Comparison of ENCODE assay signal across 11 mouse cellular contexts in the genomic region with DNA sequence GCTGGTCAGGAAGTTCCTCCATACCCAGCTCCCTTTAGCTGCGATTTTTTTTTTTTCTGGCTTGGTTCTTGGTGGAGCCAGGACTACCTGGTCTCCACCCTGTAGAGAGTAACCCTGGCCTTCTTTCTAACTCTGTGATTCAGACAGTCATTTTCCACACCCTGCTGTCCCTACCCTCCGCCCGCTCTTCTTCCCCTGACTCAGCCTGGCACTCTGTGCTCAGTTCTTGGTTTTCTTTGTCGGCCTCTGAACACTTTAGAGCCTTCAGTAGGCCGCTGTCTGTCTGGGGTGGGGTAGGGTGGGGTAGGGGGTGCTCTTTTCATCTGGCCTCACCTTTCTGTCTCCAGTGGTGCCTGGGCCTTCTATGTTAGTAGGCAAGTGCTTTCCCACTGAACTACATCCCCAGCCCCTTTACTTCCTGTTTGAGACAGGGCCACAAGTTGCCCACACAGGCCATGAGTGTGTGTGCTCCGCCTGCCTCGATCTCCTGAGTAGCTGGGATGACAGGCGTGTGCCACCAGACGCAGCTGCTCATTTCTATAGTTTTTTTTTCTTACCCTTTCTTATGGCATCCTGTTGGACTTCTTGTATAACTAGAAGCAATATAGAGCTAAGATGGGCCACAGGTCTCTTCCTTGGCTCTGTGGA. TPM values are rescaled to one million over a fixed set of nuclear protein-coding genes. Genes with fewer than 3 reads are reported as not detected.
DNase-seq lines count a peak whose midpoint lies in the region; ATAC-seq and TF ChIP-seq lines count a peak whose summit lies in the region.
"Had no signal": no experiment of that assay in that cellular context is flagged by ENCODE, and none has a peak within 500 bp of the region (broad histone marks: within the 10 kb centered on the region; RNA-seq: fewer than 3 reads in every experiment).

No protein-coding gene starts in this region.

- no peak overlapping the region for H3K4me3 ChIP-seq in kidney, embryonic 16.5 days (ENCODE audit: low read length)
- no peak overlapping the region for H3K4me3 ChIP-seq in ES-Bruce4 (ENCODE audit: low read depth, low read length)
- H3K4me3 ChIP-seq in olfactory bulb, adult 2 months (ENCODE audit: insufficient read depth, low read depth, low read length) = no peak overlapping the region

- no peaks in the 10 kb centered on the region for H3K9me3 ChIP-seq in kidney, embryonic 16.5 days (ENCODE audit: low read length)
- H3K9me3 ChIP-seq in ES-Bruce4 (replicated peaks; ENCODE audit: control insufficient read depth, insufficient read depth, low read length, poor library complexity, severe bottlenecking) = no peaks in the 10 kb centered on the region

- WGBS in kidney, embryonic 16.5 days = 73% methylated on average over 9 of the region's 9 CpGs
- 42% methylated on average over 9 of the region's 9 CpGs for WGBS in olfactory bulb, adult 2 months

- no peak for TF ChIP-seq EP300 in ES-Bruce4 (IDR thresholded peaks at IDR 0.05; ENCODE audit: insufficient read depth, low read depth, low read length)

- no peak for DNase-seq in kidney, adult 8-10 months
- no peak for DNase-seq in left cerebral cortex, adult 18-20 months (ENCODE audit: low spot score in 2 of 2)
- DNase-seq in ovary, postnatal 10 days (ENCODE audit: low spot score) = no peak
- DNase-seq in cerebellum, postnatal 4 days (ENCODE audit: low spot score in 2 of 2) = no peak

- H3K9ac ChIP-seq in kidney, embryonic 16.5 days (replicated peaks; ENCODE audit: low read length) = no peak overlapping the region
- no peak overlapping the region for H3K9ac ChIP-seq in ES-Bruce4 (ENCODE audit: low read depth, poor library complexity, severe bottlenecking)
- H3K9ac ChIP-seq: liver, embryonic 14.5 days had no signal

- H3K27ac ChIP-seq in kidney, embryonic 16.5 days (ENCODE audit: low read length) = no peak overlapping the region
- peak overlapping the region; percentile 12; the same call in 1 of the 2 replicates for H3K27ac ChIP-seq in ES-Bruce4 (ENCODE audit: insufficient read depth, low read length)
- peak overlapping the region; percentile 60 for H3K27ac ChIP-seq in olfactory bulb, adult 2 months (ENCODE audit: insufficient read depth, low read depth, low read length)
- H3K27ac ChIP-seq: liver, embryonic 14.5 days had no signal

- H3K27me3 ChIP-seq in kidney, embryonic 16.5 days (ENCODE audit: insufficient read depth, low read length) = no peaks in the 10 kb centered on the region
- H3K27me3 ChIP-seq in ES-Bruce4 (ENCODE audit: control insufficient read depth, insufficient read depth, low read length, poor library complexity, severe bottlenecking) = no peaks in the 10 kb centered on the region

- H3K4me2 ChIP-seq in kidney, embryonic 16.5 days (replicated peaks; ENCODE audit: low read depth, low read length) = no peak overlapping the region

- no peak for TF ChIP-seq CTCF in ES-Bruce4 (IDR thresholded peaks at IDR 0.05; ENCODE audit: low read depth, low read length)
- TF ChIP-seq CTCF in olfactory bulb, adult 2 months (IDR thresholded peaks at IDR 0.05; ENCODE audit: insufficient read depth, low read depth, low read length) = no peak

- no peak for TF ChIP-seq POLR2A in ES-Bruce4 (IDR thresholded peaks at IDR 0.05; ENCODE audit: insufficient read depth, low read length)
- no peak for TF ChIP-seq POLR2A in olfactory bulb, adult 2 months (IDR thresholded peaks at IDR 0.05; ENCODE audit: insufficient read depth, low read depth, low read length)

- ATAC-seq in kidney, embryonic 16.5 days (ENCODE audit: low FRiP score, low TSS enrichment) = peak; percentile 18; the same call in 1 of the 2 replicates
- peak; percentile 43 to 44; a peak in 2 of 4 replicates for ATAC-seq in hematopoietic stem cell, adult 5-6 weeks (replicated peaks in 1 of 2; ENCODE audit: insufficient read depth in 1 of 2, low FRiP score in 2 of 2, low TSS enrichment in 1 of 2, low read depth in 1 of 2, poor library complexity in 2 of 2, severe bottlenecking in 2 of 2)

- H3K4me1 ChIP-seq in kidney, embryonic 16.5 days (ENCODE audit: insufficient read depth, low read length) = peaks cover 52% of the 10 kb centered on the region
- H3K4me1 ChIP-seq in ES-Bruce4 (ENCODE audit: control insufficient read depth, insufficient read depth, low read length) = peaks cover 6% of the 10 kb centered on the region
- H3K4me1 ChIP-seq in olfactory bulb, adult 2 months (ENCODE audit: control insufficient read depth, insufficient read depth, low read length) = peaks cover 45% of the 10 kb centered on the region

- no peaks in the 10 kb centered on the region for H3K36me3 ChIP-seq in kidney, embryonic 16.5 days (ENCODE audit: insufficient read depth, low read length)
- no peaks in the 10 kb centered on the region for H3K36me3 ChIP-seq in ES-Bruce4 (ENCODE audit: control insufficient read depth, insufficient read depth, low read length, poor library complexity, severe bottlenecking)

RNA-seq across cellular contexts. Expression of a gene that starts 17.2 kb away (rescaled TPM):
- polyA plus RNA-seq in kidney, embryonic 16.5 days (2015; fragmentation: Nextera tagmentation; extraction: Ambion mirVana) = 15.9 and 17.4 TPM in 2 replicates
- polyA plus RNA-seq in ES-Bruce4 (2011; ENCODE audit: insufficient read depth, insufficient read length, low read depth, missing spikeins) = 25.2 and 31.8 TPM in 2 replicates
- 26.4 and 30.8 TPM in 2 replicates for total RNA-seq in hematopoietic stem cell, adult 5-6 weeks (2017)
- polyA plus RNA-seq in olfactory bulb, adult 2 months (2012; ENCODE audit: insufficient read depth, insufficient read length, low replicate concordance, missing spikeins) = 190 TPM in 1 of 2 replicates, not detected in the other
- 100 to 1,000 TPM; 396 to 435 TPM for total RNA-seq in left cerebral cortex, adult 18-20 months (2021)

RNA-seq across cellular contexts. Expression of a gene that starts 35.8 kb away (rescaled TPM):
- not detected in 2 replicates for polyA plus RNA-seq in kidney, embryonic 16.5 days (2015; fragmentation: Nextera tagmentation; extraction: Ambion mirVana)
- polyA plus RNA-seq in ES-Bruce4 (2011; ENCODE audit: insufficient read depth, insufficient read length, low read depth, missing spikeins) = not detected in 2 replicates
- total RNA-seq in hematopoietic stem cell, adult 5-6 weeks (2017) = not detected in 2 replicates
- not detected in 2 replicates for polyA plus RNA-seq in olfactory bulb, adult 2 months (2012; ENCODE audit: insufficient read depth, insufficient read length, low replicate concordance, missing spikeins)
- under 1 TPM in 1 of 2 experiments, not detected in 1; 0.65 TPM for total RNA-seq in left cerebral cortex, adult 18-20 months (2021)
- polyA plus RNA-seq: embryonic facial prominence, embryonic 11.5 days; hindbrain, embryonic 11.5 days; liver, embryonic 14.5 days had no signal

RNA-seq across cellular contexts. Expression of a gene that starts 39.2 kb away (rescaled TPM):
- polyA plus RNA-seq in kidney, embryonic 16.5 days (2015; fragmentation: Nextera tagmentation; extraction: Ambion mirVana) = 0.19 TPM in 1 of 2 replicates, not detected in the other
- polyA plus RNA-seq in ES-Bruce4 (2011; ENCODE audit: insufficient read depth, insufficient read length, low read depth, missing spikeins) = 0.56 TPM in 1 of 2 replicates, not detected in the other
- total RNA-seq in hematopoietic stem cell, adult 5-6 weeks (2017) = not detected in 2 replicates
- polyA plus RNA-seq in olfactory bulb, adult 2 months (2012; ENCODE audit: insufficient read depth, insufficient read length, low replicate concordance, missing spikeins) = not detected in 2 replicates
- under 1 TPM in 1 of 2 experiments, not detected in 1; 0.63 TPM for total RNA-seq in left cerebral cortex, adult 18-20 months (2021)
- polyA plus RNA-seq: embryonic facial prominence, embryonic 11.5 days; hindbrain, embryonic 11.5 days; liver, embryonic 14.5 days had no signal

RNA-seq across cellular contexts. Expression of a gene that starts 40.0 kb away (rescaled TPM):
- polyA plus RNA-seq in kidney, embryonic 16.5 days (2015; fragmentation: Nextera tagmentation; extraction: Ambion mirVana) = 8.5 and 8.8 TPM in 2 replicates
- polyA plus RNA-seq in ES-Bruce4 (2011; ENCODE audit: insufficient read depth, insufficient read length, low read depth, missing spikeins) = 7.3 and 8.3 TPM in 2 replicates
- total RNA-seq in hematopoietic stem cell, adult 5-6 weeks (2017) = 5.5 and 14.4 TPM in 2 replicates
- polyA plus RNA-seq in olfactory bulb, adult 2 months (2012; ENCODE audit: insufficient read depth, insufficient read length, low replicate concordance, missing spikeins) = not detected in 2 replicates
- total RNA-seq in left cerebral cortex, adult 18-20 months (2021) = 10 to 100 TPM; 13.3 to 15.8 TPM

RNA-seq across cellular contexts. Expression of a gene that starts 47.1 kb away (rescaled TPM):
- polyA plus RNA-seq in kidney, embryonic 16.5 days (2015; fragmentation: Nextera tagmentation; extraction: Ambion mirVana) = not detected in 2 replicates
- polyA plus RNA-seq in ES-Bruce4 (2011; ENCODE audit: insufficient read depth, insufficient read length, low read depth, missing spikeins) = not detected in 2 replicates
- not detected in 2 replicates for total RNA-seq in hematopoietic stem cell, adult 5-6 weeks (2017)
- not detected in 2 replicates for polyA plus RNA-seq in olfactory bulb, adult 2 months (2012; ENCODE audit: insufficient read depth, insufficient read length, low replicate concordance, missing spikeins)
- total RNA-seq in left cerebral cortex, adult 18-20 months (2021) = not detected
- polyA plus RNA-seq: embryonic facial prominence, embryonic 11.5 days; hindbrain, embryonic 11.5 days; liver, embryonic 14.5 days had no signal
